Mouse (Mus musculus) embryo, embryonic 10 days (tissue): Measurements from ENCODE around the gene Gm45753.
"Not testable (repeated sequence)": the region's sequence is repeated elsewhere in the genome, so short reads cannot be mapped to it uniquely, and the experiment has no call there.

Experiments used
- DNase-seq: peaks from one replicate; pipeline ENCODE4 v3.0.0-alpha.2; 2015; ENCODE audit warnings: low spot score

Gene Gm45753

GRCm38 (mm10) chr8:45308366-45308765 lies at the start of gene Gm45753:
Gene Gm45753, minus strand, starts transcription at chr8:45308466.
- no peak for DNase-seq

GRCm38 (mm10) chr8:45355809-45356208 lies 47.5 kb upstream of the Gm45753 start:
- no peak for DNase-seq

GRCm38 (mm10) chr8:45345031-45345430 lies 36.8 kb upstream of the Gm45753 start:
- DNase-seq, result peak; percentile 85

GRCm38 (mm10) chr8:45344298-45344697 lies 36.0 kb upstream of the Gm45753 start:
- no peak for DNase-seq

GRCm38 (mm10) chr8:45341630-45342628 lies 33.7 kb upstream of the Gm45753 start:
- no peak for DNase-seq

- peak; percentile 4 for DNase-seq
These were observed 25.2 kb upstream of the Gm45753 start for GRCm38 (mm10) chr8:45333493-45333892.

- peak; percentile 69 for DNase-seq
These were observed 24.6 kb upstream of the Gm45753 start, which contains the start of gene Cyp4v3 for GRCm38 (mm10) chr8:45332685-45333409. Gene Cyp4v3, minus strand, starts transcription at chr8:45333216.

- no peak for DNase-seq
These were observed 22.6 kb upstream of the Gm45753 start for GRCm38 (mm10) chr8:45330856-45331255.

GRCm38 (mm10) chr8:45329206-45329980 lies 21.1 kb upstream of the Gm45753 start:
- DNase-seq, result no peak

GRCm38 (mm10) chr8:45327076-45327475 lies 18.8 kb upstream of the Gm45753 start:
- DNase-seq, result not testable (repeated sequence)

- no peak for DNase-seq
These were observed 15.9 kb upstream of the Gm45753 start for GRCm38 (mm10) chr8:45324151-45324550.

GRCm38 (mm10) chr8:45321365-45321764 lies 13.1 kb upstream of the Gm45753 start:
- DNase-seq, result no peak

GRCm38 (mm10) chr8:45320930-45321329 lies 12.7 kb upstream of the Gm45753 start:
- no peak for DNase-seq

- DNase-seq, result no peak
These were observed 2.7 kb upstream of the Gm45753 start for GRCm38 (mm10) chr8:45310967-45311366.

GRCm38 (mm10) chr8:45305479-45305878 lies 2.8 kb downstream of the Gm45753 start:
- no peak for DNase-seq

GRCm38 (mm10) chr8:45304354-45304753 lies 3.9 kb downstream of the Gm45753 start:
- no peak for DNase-seq

- DNase-seq, result no peak
These were observed 5.9 kb downstream of the Gm45753 start for GRCm38 (mm10) chr8:45302390-45302789.

GRCm38 (mm10) chr8:45295276-45295675 lies 13.0 kb downstream of the Gm45753 start:
- no peak for DNase-seq

- DNase-seq, result no peak
These were observed 13.6 kb downstream of the Gm45753 start, which contains the start of gene Klkb1 for GRCm38 (mm10) chr8:45294687-45295086. Gene Klkb1, minus strand, starts transcription at chr8:45294859.

- DNase-seq, result no peak
These were observed 16.5 kb downstream of the Gm45753 start for GRCm38 (mm10) chr8:45291790-45292189.

GRCm38 (mm10) chr8:45281630-45282029 lies 26.6 kb downstream of the Gm45753 start:
- no peak for DNase-seq

- DNase-seq, result no peak
These were observed 30.8 kb downstream of the Gm45753 start for GRCm38 (mm10) chr8:45277453-45277852.
